Mouse (Mus musculus) liver, adult 2 months (tissue): ENCODE data around the gene Ptar1.

Experiments
- CTCF ChIP-seq: fragments of 200-500 bp; IDR thresholded peaks from 2 replicates; pipeline ENCODE4 v1.5.1; 2011; ENCODE audit warnings: low read depth, low read length, control low read depth
- POLR2A ChIP-seq: fragments of 200-500 bp; IDR thresholded peaks from 2 replicates; pipeline ENCODE4 v1.6.1; 2011; ENCODE audit warnings: low read length, control low read depth; ENCODE audit not compliant: insufficient read depth; ENCODE audit errors: extremely low read depth

DNA sequence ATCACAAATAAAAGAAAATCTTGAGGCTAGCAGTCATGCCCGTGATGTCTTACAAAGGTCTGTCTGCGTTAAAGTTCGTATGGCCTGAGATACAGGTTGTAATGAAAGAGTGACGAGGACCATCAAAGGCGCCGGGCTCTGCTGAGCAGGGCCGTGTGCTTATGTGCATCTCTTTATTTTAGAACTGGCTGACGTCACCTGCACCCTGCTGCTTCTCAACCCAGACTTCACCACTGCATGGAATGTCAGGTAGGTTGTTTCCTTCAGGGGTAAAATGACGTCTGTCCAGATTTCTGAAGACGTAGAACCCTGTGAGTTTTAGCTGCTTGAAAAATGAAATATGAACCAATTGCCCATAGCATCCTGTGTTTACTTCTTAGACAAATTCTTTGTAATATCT is 15.7 kb downstream of the Ptar1 start:
- TF ChIP-seq CTCF (no peak), POLR2A (no peak)
